Mouse (Mus musculus): Measurements from ENCODE around the gene Gm1604a.
"Not testable (repeated sequence)": the region's sequence is repeated elsewhere in the genome, so short reads cannot be mapped to it uniquely, and the experiment has no call there.

The Gm1604a gene

GRCm38 (mm10) chr17:7069561-7070240, 44.3 kb downstream of the Gm1604a start:
- in situ Hi-C loops (cut with MboI), result not testable (repeated sequence)

- in situ Hi-C loops (cut with MboI), result not testable (repeated sequence)
Measured at GRCm38 (mm10) chr17:7074494-7074893, 49.1 kb downstream of the Gm1604a start.

- in situ Hi-C loops (cut with MboI), result not testable (repeated sequence)
Measured at GRCm38 (mm10) chr17:7075519-7075918, 50.2 kb downstream of the Gm1604a start.

DNA sequence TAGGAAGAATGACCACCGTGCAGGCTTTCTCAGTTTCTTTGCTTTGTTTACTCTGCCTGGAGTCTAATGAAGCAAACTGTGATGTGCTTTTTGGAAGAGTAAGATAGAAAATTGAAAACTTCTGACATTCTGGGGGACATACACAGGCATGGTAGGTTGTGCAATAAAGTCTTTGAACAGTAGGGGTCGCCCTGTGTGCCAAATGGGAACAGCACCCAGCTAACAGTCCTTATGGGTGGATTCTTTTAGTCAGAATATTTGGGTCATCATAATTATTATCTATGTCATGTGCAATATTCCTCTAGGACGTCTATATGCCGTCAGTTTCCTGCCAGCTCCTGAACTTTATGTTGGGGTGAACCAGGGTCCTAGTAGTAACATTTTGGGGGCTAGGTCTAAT, 54.2 kb downstream of the Gm1604a start:
- in situ Hi-C loops (cut with MboI), result not testable (repeated sequence)

- in situ Hi-C loops (cut with MboI), result not testable (repeated sequence)
Measured at GRCm38 (mm10) chr17:7084523-7084922, 59.2 kb downstream of the Gm1604a start.

DNA sequence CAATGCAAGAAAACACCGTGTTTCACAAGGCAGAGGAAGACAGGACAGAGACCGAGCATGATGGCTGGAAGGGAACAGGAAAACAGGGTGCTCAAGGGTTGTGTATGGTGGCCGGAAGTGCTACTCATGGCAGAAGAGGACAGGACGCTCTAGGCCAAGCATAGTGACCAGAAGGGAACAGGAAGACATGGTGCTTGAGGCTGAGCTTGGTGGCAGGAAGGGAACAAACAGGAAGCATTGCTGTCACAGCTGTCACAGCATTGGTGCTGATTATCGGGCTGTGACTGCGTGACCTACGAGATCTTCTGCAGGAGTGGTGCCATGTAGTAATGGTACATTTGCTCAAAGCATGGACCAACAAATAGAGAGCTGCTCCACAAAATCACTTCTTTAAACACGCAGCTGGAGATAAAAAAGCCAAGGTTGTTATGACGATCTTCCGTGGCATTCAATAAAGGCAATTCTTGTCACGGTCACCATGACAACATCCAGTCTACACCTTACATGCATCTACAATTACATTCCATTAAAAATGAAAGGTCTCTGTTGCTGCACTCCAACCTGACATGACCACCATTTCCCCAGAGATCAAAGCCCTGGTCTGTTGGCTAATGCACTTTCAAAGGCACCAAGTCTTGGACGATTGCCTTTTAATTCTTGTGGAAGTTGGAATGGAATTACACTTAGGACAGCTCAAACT, 60.3 kb downstream of the Gm1604a start:
- in situ Hi-C loops (cut with MboI), result not testable (repeated sequence)

GRCm38 (mm10) chr17:7086836-7087235, 61.5 kb downstream of the Gm1604a start:
- in situ Hi-C loops (cut with MboI), result not testable (repeated sequence)

- in situ Hi-C loops (cut with MboI), result not testable (repeated sequence)
Measured at GRCm38 (mm10) chr17:7097835-7098519, 72.6 kb downstream of the Gm1604a start.

DNA sequence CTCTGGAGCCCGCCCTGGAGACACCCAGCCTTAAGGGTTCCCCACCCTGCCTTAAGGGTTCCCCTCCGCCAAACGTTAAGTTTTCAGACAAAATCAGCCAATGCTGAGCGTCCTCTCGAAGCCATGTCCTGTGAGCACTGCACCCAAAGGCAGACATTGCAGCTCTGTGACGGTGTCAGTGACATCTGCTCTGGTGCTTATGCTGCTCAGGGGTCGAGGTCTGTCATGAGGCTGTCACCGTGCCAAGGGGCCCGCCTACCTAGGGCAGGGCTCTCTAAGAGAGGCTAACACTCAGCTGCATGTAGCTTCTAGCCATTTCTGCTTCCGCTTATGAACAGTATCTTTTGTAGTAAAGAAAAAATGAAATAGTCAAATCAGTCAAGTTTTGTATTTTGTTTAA, 73.7 kb downstream of the Gm1604a start:
- in situ Hi-C loops (cut with MboI), result not testable (repeated sequence)

- in situ Hi-C loops (cut with MboI), result not testable (repeated sequence)
Measured at GRCm38 (mm10) chr17:7102945-7103344, 77.6 kb downstream of the Gm1604a start.

DNA sequence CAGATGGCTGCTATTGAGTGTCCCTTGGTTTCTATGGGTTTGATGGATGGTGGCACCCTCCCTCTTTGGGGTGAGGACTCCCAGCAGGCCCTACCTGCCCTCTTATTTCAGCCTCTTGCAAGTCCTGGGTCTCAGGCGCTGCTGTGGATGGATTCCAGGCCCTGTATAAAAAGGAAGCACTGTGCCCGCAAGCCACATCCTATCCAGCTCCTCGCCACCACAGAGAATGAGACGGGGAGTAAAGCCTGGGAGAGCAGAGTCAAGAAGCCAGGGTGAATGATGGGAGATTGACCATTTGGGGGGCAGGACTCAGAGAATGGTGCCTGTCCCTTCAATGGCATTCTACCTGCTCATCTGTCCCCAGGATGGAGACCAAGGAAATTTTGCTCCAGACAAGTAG, 86.3 kb downstream of the Gm1604a start:
- in situ Hi-C loops (cut with MboI), result not testable (repeated sequence)

GRCm38 (mm10) chr17:7116265-7116664, 90.9 kb downstream of the Gm1604a start:
- in situ Hi-C loops (cut with MboI), result not testable (repeated sequence)

- in situ Hi-C loops (cut with MboI), result not testable (repeated sequence)
Measured at GRCm38 (mm10) chr17:7120835-7121234, 95.5 kb downstream of the Gm1604a start.

DNA sequence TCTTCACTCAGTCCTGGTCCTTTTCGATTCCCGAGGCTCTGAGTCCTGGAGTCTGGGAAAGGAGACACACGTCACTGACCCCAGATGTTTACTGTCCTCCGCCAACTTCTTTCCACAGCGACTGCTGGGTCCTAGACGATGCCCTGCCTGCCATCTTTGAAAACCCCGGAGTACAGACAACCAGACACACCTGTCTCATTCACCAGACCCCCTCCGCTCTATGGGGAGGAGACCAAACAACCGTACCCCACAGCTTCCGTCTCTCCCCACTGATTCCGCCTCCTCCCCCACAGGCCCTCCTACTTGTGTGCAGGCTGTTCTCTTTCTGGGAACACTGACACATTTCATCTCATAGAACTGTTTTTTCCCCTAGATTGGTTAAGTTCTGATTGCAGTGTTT, 97.2 kb downstream of the Gm1604a start:
- in situ Hi-C loops (cut with MboI), result not testable (repeated sequence)

DNA sequence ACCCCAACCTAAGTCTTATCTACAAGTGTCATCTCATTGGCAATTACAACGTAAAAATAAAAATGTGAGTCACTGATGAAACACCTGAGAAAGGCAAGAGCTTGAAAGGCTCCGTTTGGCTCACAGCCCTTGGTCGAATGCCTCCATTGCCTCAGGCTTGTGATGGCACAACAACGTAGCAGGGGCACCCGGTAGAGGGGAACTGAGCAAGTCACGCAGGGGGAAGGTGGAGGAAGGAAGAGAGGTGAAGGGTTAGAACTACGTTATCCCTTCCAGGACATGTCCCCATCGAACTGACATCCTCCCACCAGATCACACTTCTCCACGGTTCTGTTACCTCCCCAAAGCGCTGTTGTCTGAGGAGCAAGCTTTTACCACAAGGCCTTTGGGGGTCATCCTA, 101.1 kb downstream of the Gm1604a start:
- in situ Hi-C loops (cut with MboI), result not testable (repeated sequence)

DNA sequence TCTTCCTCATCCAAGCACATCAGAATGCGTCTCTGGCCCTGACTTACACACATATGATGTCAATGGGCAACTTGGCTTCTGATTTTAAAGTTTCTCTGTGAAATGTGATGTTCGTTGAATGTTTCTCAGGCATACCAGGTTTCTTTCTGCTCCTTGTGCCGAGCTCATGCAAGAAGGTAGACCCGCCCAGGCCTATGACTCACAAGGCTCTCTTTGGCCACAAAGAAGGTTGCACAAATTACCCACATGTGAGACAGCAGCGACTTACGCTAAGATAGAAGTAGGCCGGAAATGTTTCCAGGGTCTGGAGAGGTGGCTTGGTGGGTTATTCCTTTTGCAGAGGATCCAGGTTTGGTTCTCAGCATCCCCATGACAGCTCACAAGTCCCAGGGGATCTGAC, 108.6 kb downstream of the Gm1604a start:
- in situ Hi-C loops (cut with MboI), result not testable (repeated sequence)

DNA sequence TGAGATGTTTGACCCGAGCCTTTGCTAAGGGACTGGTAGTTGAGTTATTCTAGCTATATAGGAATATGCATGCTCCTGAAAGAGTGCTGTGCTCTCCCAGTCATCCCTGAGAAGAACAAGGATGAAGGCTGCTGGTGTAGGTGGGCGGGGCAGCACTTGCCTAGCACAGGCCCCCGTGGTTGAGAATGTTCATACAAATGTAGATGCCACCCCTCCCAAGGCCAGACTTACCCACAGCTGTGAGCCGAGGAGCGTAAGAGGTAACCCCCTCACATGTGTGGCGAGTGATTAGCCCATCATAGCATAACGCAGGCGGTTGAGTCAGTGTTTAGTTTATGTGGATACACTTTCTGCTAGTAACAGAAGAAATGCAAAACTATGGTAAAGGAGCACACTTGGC, 109.9 kb downstream of the Gm1604a start:
- in situ Hi-C loops (cut with MboI), result not testable (repeated sequence)

All from mature B cell (primary cell).